Mouse (Mus musculus): ENCODE measurements around the gene Ubr3.

Gene Ubr3

GRCm38 (mm10) chr2:70031472-70031871 is 134.4 kb downstream of the Ubr3 start:
- in situ Hi-C loops (cut with MseI, MboI) = no loop called here

GRCm38 (mm10) chr2:70034895-70035294 is 137.8 kb downstream of the Ubr3 start:
- in situ Hi-C loops (cut with MseI, MboI) = no loop called here

GRCm38 (mm10) chr2:70035358-70035757 is 138.3 kb downstream of the Ubr3 start:
- in situ Hi-C loops (cut with MseI, MboI) = no loop called here

- in situ Hi-C loops (cut with MseI, MboI) = no loop called here
Measured at GRCm38 (mm10) chr2:70037221-70037620, 140.2 kb downstream of the Ubr3 start.

- in situ Hi-C loops (cut with MseI, MboI) = no loop called here
Measured at GRCm38 (mm10) chr2:70038752-70039151, 141.7 kb downstream of the Ubr3 start, which contains the start of gene Myo3b. Gene Myo3b, plus strand, starts transcription at chr2:70039126.

- in situ Hi-C loops (cut with MseI, MboI) = no loop called here
Measured at GRCm38 (mm10) chr2:70044466-70044865, 147.4 kb downstream of the Ubr3 start.

- in situ Hi-C loops (cut with MseI, MboI) = no loop called here
Measured at GRCm38 (mm10) chr2:70047868-70048267, 150.8 kb downstream of the Ubr3 start.

- in situ Hi-C loops (cut with MseI, MboI) = no loop called here
Measured at GRCm38 (mm10) chr2:70053803-70054202, 156.8 kb downstream of the Ubr3 start.

GRCm38 (mm10) chr2:70058201-70058600 is 161.2 kb downstream of the Ubr3 start:
- in situ Hi-C loops (cut with MseI, MboI) = no loop called here

- in situ Hi-C loops (cut with MseI, MboI) = no loop called here
Measured at GRCm38 (mm10) chr2:70060359-70061345, 163.6 kb downstream of the Ubr3 start.

GRCm38 (mm10) chr2:70065116-70065515 is 168.1 kb downstream of the Ubr3 start:
- in situ Hi-C loops (cut with MseI, MboI) = no loop called here

- in situ Hi-C loops (cut with MseI, MboI) = no loop called here
Measured at GRCm38 (mm10) chr2:70065729-70066300, 168.8 kb downstream of the Ubr3 start.

GRCm38 (mm10) chr2:70066338-70067022 is 169.4 kb downstream of the Ubr3 start:
- in situ Hi-C loops (cut with MseI, MboI) = no loop called here

GRCm38 (mm10) chr2:70069861-70070260 is 172.8 kb downstream of the Ubr3 start:
- in situ Hi-C loops (cut with MseI, MboI) = no loop called here

Measured in mouse trophoblast stem cell (cell line).